Comparison of ENCODE assay signal across 8 mouse cellular contexts in genomic region chr14:55584702-55585565, GRCm38 (mm10). TPM values are rescaled to one million over a fixed set of nuclear protein-coding genes. Genes with fewer than 3 reads are reported as not detected.
DNase-seq lines count a peak whose midpoint lies in the region; ATAC-seq and TF ChIP-seq lines count a peak whose summit lies in the region.

Gene Emc9, minus strand, starts transcription at chr14:55585302.

- peak; percentile 58; the same call in 1 of the 2 replicates for TF ChIP-seq POLR2A in bone marrow, adult 2 months (IDR thresholded peaks at IDR 0.05; ENCODE audit: borderline replicate concordance, control insufficient read depth, low read depth, low read length)
- TF ChIP-seq POLR2A in embryonic fibroblast, embryonic 13.5 days (IDR thresholded peaks at IDR 0.05; ENCODE audit: low read depth, low read length), result peak; percentile 85

- peak within 1 kb of the TSS; percentile 41 for H3K4me3 ChIP-seq in C2C12 (ENCODE audit: insufficient read depth, poor library complexity, severe bottlenecking)
- H3K4me3 ChIP-seq in bone marrow, adult 2 months (replicated peaks; ENCODE audit: control insufficient read depth, low read depth, low read length), result peak within 1 kb of the TSS; percentile 79
- H3K4me3 ChIP-seq in embryonic fibroblast, embryonic 13.5 days (ENCODE audit: insufficient read depth, low read length), result peak within 1 kb of the TSS; percentile 73
- H3K4me3 ChIP-seq in heart, embryonic 10.5 days, result peak within 1 kb of the TSS; percentile 77
- peak within 1 kb of the TSS; percentile 46 for H3K4me3 ChIP-seq in kidney, embryonic 14.5 days (ENCODE audit: low read length)
- H3K4me3 ChIP-seq in midbrain, postnatal 0 days (ENCODE audit: low read depth, low read length), result peak within 1 kb of the TSS; percentile 53

- H3K79me2 ChIP-seq in C2C12 (ENCODE audit: control insufficient read depth, insufficient read depth), result peaks cover 9% of the 10 kb centered on the region

- TF ChIP-seq CTCF in C2C12 (IDR thresholded peaks at IDR 0.05; ENCODE audit: control insufficient read depth, insufficient read depth, insufficient read length), result no peak
- TF ChIP-seq CTCF in bone marrow, adult 2 months (IDR thresholded peaks at IDR 0.05; ENCODE audit: control insufficient read depth, insufficient read depth, low read length), result no peak
- TF ChIP-seq CTCF in embryonic fibroblast, embryonic 13.5 days (IDR thresholded peaks at IDR 0.05; ENCODE audit: borderline replicate concordance, insufficient read depth, low read length), result no peak
- TF ChIP-seq CTCF in midbrain, postnatal 0 days (IDR thresholded peaks at IDR 0.05), result 0 out of 2 replicates have a peak, but pooled peaks have one; percentile 12

- peaks cover 13% of the 10 kb centered on the region for H3K36me3 ChIP-seq in C2C12 (ENCODE audit: control insufficient read depth, insufficient read depth)
- H3K36me3 ChIP-seq in heart, embryonic 10.5 days, result peaks cover 37% of the 10 kb centered on the region
- H3K36me3 ChIP-seq in kidney, embryonic 14.5 days (ENCODE audit: control insufficient read depth, insufficient read depth, low read length), result peaks cover 21% of the 10 kb centered on the region; the same call in 1 of the 2 replicates
- peaks cover 19% of the 10 kb centered on the region for H3K36me3 ChIP-seq in midbrain, postnatal 0 days (ENCODE audit: insufficient read depth, low read length)

- peak within 1 kb of the TSS; percentile 70 for H3K27ac ChIP-seq in bone marrow, adult 2 months (ENCODE audit: control insufficient read depth, insufficient read depth, low read depth, low read length, poor library complexity)
- no peak within 1 kb of the TSS for H3K27ac ChIP-seq in embryonic fibroblast, embryonic 13.5 days (ENCODE audit: insufficient read depth, low read length)
- H3K27ac ChIP-seq in heart, embryonic 10.5 days, result peak within 1 kb of the TSS; percentile 88
- no peak within 1 kb of the TSS for H3K27ac ChIP-seq in kidney, embryonic 14.5 days (ENCODE audit: low read depth, low read length)
- H3K27ac ChIP-seq in midbrain, postnatal 0 days (ENCODE audit: low read depth, low read length), result peak within 1 kb of the TSS; percentile 67

- peak within 1 kb of the TSS; percentile 52; the same call in 1 of the 2 replicates for H3K9ac ChIP-seq in kidney, embryonic 14.5 days (ENCODE audit: low read depth, low read length)
- H3K9ac ChIP-seq in midbrain, postnatal 0 days (replicated peaks; ENCODE audit: low read length, poor library complexity, severe bottlenecking), result peak within 1 kb of the TSS; percentile 79

- peak; percentile 90 for DNase-seq in heart, embryonic 10.5 days (ENCODE audit: low spot score)
- peak; percentile 93 for DNase-seq in liver
- DNase-seq in midbrain, postnatal 0 days (ENCODE audit: low spot score), result peak; percentile 66
- DNase-seq in spleen, postnatal 36 days (ENCODE audit: low spot score in 2 of 2), result peak; percentile 84 to 89

- ATAC-seq in kidney, embryonic 14.5 days (ENCODE audit: low FRiP score, low TSS enrichment), result peak; percentile 74
- ATAC-seq in midbrain, postnatal 0 days (ENCODE audit: low FRiP score), result peak; percentile 72

- 5% methylated on average over 43 of the region's 43 CpGs for WGBS in bone marrow, adult 2 months
- WGBS in heart, embryonic 10.5 days, result 2% methylated on average over 43 of the region's 43 CpGs
- 2% methylated on average over 43 of the region's 43 CpGs for WGBS in kidney, embryonic 14.5 days
- 3% methylated on average over 43 of the region's 43 CpGs for WGBS in midbrain, postnatal 0 days

- peak within 1 kb of the TSS; percentile 79 for H3ac ChIP-seq in C2C12 (ENCODE audit: control insufficient read depth, insufficient read length, low read depth)

- no peaks in the 10 kb centered on the region; the same call in 1 of the 2 replicates for H3K4me1 ChIP-seq in bone marrow, adult 2 months (ENCODE audit: control insufficient read depth, insufficient read depth, low read length)
- 0 out of 2 replicates have a peak, but pooled peaks cover 2% of the 10 kb centered on the region for H3K4me1 ChIP-seq in embryonic fibroblast, embryonic 13.5 days (ENCODE audit: control insufficient read depth, insufficient read depth, low read length)
- H3K4me1 ChIP-seq in heart, embryonic 10.5 days, result peaks cover 24% of the 10 kb centered on the region
- H3K4me1 ChIP-seq in kidney, embryonic 14.5 days (ENCODE audit: control insufficient read depth, insufficient read depth, low read length), result peaks cover 2% of the 10 kb centered on the region; the same call in 1 of the 2 replicates
- H3K4me1 ChIP-seq in midbrain, postnatal 0 days (ENCODE audit: insufficient read depth, low read length), result no peaks in the 10 kb centered on the region

- H3K4me2 ChIP-seq in kidney, embryonic 14.5 days (replicated peaks; ENCODE audit: low read depth, low read length), result peak within 1 kb of the TSS; percentile 80
- H3K4me2 ChIP-seq in midbrain, postnatal 0 days (ENCODE audit: low read depth, low read length, poor library complexity, severe bottlenecking), result peak within 1 kb of the TSS; percentile 80

- H3K9me3 ChIP-seq in heart, embryonic 10.5 days, result no peaks in the 10 kb centered on the region
- no peaks in the 10 kb centered on the region for H3K9me3 ChIP-seq in kidney, embryonic 14.5 days (ENCODE audit: control insufficient read depth, low read length)
- no peaks in the 10 kb centered on the region for H3K9me3 ChIP-seq in midbrain, postnatal 0 days (ENCODE audit: low read length)

- no peaks in the 10 kb centered on the region for H3K79me3 ChIP-seq in C2C12 (ENCODE audit: low read depth)

- H3K27me3 ChIP-seq in C2C12 (ENCODE audit: control insufficient read depth, insufficient read depth, insufficient read length), result no peaks in the 10 kb centered on the region
- no peaks in the 10 kb centered on the region for H3K27me3 ChIP-seq in heart, embryonic 10.5 days (ENCODE audit: insufficient read depth, poor library complexity, severe bottlenecking)
- H3K27me3 ChIP-seq in kidney, embryonic 14.5 days (ENCODE audit: control insufficient read depth, insufficient read depth, low read length), result no peaks in the 10 kb centered on the region
- H3K27me3 ChIP-seq in midbrain, postnatal 0 days (ENCODE audit: insufficient read depth, low read length), result no peaks in the 10 kb centered on the region

TF ChIP-seq in C2C12, 6 proteins besides CTCF, POLR2A, EP300 and RAD21:
- TF ChIP-seq FOSL1 (IDR thresholded peaks at IDR 0.05; ENCODE audit: insufficient read depth, low read length, poor library complexity, severe bottlenecking) (no peak), MYOG (IDR thresholded peaks at IDR 0.05; ENCODE audit: control insufficient read depth, extremely low read depth, insufficient read length) (no peak), USF1 (IDR thresholded peaks at IDR 0.05; ENCODE audit: low read depth) (no peak), MAX (IDR thresholded peaks at IDR 0.05) (no peak), MYOD1 (IDR thresholded peaks at IDR 0.05; ENCODE audit: control insufficient read depth, insufficient read length, low read depth) (no peak), CEBPB (IDR thresholded peaks at IDR 0.05; ENCODE audit: low read depth) (no peak)

RNA-seq across cellular contexts. Expression of gene Emc9, which starts in this region (rescaled TPM):
- polyA plus RNA-seq in C2C12 (2012; fragmentation: generic; extraction: Trizol), result 7.5 TPM
- 12.3 and 48.5 TPM in 2 replicates for polyA plus RNA-seq in bone marrow, adult 2 months (2011; ENCODE audit: insufficient read depth, insufficient read length, low replicate concordance, missing spikeins)
- polyA plus RNA-seq in embryonic fibroblast, embryonic 13.5 days (2011; ENCODE audit: insufficient read length, low read depth, missing spikeins), result 8.9 and 10.0 TPM in 2 replicates
- polyA plus RNA-seq in heart, embryonic 10.5 days (2016; fragmentation: Nextera tagmentation; extraction: Ambion mirVana), result 17.1 and 22.1 TPM in 2 replicates
- 5.6 and 7.5 TPM in 2 replicates for polyA plus RNA-seq in kidney, embryonic 14.5 days (2014; fragmentation: Nextera tagmentation; extraction: Ambion mirVana)
- total RNA-seq in midbrain, postnatal 0 days (2014; rRNA removed), result 36.3 and 38.9 TPM in 2 replicates
- 74.3 and 78.8 TPM in 2 replicates for polyA plus RNA-seq in midbrain, postnatal 0 days (2015; fragmentation: Nextera tagmentation; extraction: Ambion mirVana)

Comparison
In these comparisons a context has a peak if more than half of its experiments do, and no peak if none do; other contexts are left out.
1. H3K27ac ChIP-seq: peak in bone marrow, adult 2 months (single experiment), heart, embryonic 10.5 days (single experiment) and midbrain, postnatal 0 days (single experiment); none in embryonic fibroblast, embryonic 13.5 days (single experiment) and kidney, embryonic 14.5 days (single experiment).
2. Peak in every context shown above with its lines, with median percentiles within 50 percentile points of each other: H3K4me3 ChIP-seq and DNase-seq.